Mouse (Mus musculus): ENCODE measurements around the gene Tll1.

- TF ChIP-seq CTCF (IDR thresholded peaks at IDR 0.05; ENCODE audit: low read depth) = no peak
- TF ChIP-seq EP300 (IDR thresholded peaks at IDR 0.05; ENCODE audit: low read depth) = no peak
Measured at GRCm38 (mm10) chr8:64205321-64206023, 599 bp downstream of the Tll1 start.
